Mouse (Mus musculus): ENCODE data around the gene Gpr39.

GRCm38 (mm10) chr1:125719127-125719526 lies 42.3 kb downstream of the Gpr39 start:
- TF ChIP-seq TAL1 (IDR thresholded peaks at IDR 0.05; ENCODE audit: low read length) (no peak), MXI1 (IDR thresholded peaks at IDR 0.05; ENCODE audit: low read depth, low read length) (no peak), POLR2A (IDR thresholded peaks at IDR 0.05; ENCODE audit: control insufficient read depth in 1 of 2, insufficient read depth in 1 of 2, low read depth in 1 of 2, low read length in 2 of 2, poor library complexity in 1 of 2) (no peak), GATA1 (IDR thresholded peaks at IDR 0.05; ENCODE audit: low read depth, low read length) (no peak), CTCF (IDR thresholded peaks at IDR 0.05 in 2 of 3, conservative IDR thresholded peaks at IDR 0.05 in 1 of 3; ENCODE audit: control insufficient read depth in 1 of 3, insufficient read depth in 1 of 3, low read depth in 2 of 3, low read length in 3 of 3, poor library complexity in 1 of 3, severe bottlenecking in 1 of 3) (no peak)

All from MEL (cell line).